Mouse (Mus musculus): ENCODE data around the gene Glud1.
"Not testable (repeated sequence)": the region's sequence is repeated elsewhere in the genome, so short reads cannot be mapped to it uniquely, and the experiment has no call there.

Gene Glud1

DNA sequence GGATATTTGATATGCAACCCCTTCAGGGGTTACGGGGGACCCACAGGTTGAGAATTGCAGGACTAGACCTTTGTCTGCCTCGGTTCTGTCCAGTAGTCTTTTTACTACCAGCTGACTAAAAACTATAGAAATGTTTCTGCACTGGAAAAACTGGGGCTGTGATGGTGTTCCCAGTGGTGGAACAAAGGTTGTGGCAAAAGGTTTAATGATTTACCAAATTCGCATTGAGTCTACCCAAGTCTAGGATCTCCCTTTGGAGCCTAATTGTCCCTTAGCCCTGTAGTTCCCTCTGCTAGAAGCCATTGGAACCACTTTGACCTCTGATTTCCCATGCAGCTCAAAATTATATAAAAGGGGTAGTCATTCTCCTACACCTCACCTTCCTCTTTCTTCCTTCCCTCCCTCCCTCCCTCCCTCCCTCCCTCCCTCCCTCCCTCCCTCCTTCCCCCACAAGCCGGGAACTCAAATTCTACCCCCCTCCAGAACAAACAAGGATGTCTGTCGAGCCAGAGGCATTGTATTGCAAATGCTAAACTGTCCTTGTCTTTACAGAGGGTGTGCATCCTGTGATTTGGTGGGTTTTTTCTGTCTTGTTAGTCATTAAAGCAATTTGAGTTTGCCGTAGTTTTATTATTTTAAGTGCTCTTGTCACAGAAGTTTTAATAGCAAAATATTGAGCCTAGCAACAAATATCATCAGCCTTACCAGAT is 2.0 kb downstream of the Glud1 start:
- no peak for DNase-seq (ENCODE audit: low spot score in 2 of 2)

DNA sequence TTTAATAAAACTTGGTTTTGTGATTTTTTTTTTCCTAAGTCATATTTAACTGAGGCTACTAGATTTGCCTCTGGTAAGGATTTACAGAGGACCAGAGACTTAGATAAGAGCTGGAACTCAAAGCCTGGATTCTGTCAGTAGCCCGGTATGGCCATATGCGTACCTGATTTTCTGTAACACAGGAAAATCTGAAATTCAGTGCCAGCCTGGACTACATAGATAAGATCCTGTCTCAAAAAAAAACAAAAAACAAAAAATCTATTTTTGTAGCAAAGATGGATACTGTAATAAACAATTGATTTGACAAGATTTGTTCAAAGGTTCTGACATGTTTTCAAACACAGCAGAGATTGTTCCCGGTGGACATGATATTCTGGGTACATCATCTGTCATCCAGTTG is 3.1 kb downstream of the Glud1 start:
- no peak for DNase-seq (ENCODE audit: low spot score in 2 of 2)

DNA sequence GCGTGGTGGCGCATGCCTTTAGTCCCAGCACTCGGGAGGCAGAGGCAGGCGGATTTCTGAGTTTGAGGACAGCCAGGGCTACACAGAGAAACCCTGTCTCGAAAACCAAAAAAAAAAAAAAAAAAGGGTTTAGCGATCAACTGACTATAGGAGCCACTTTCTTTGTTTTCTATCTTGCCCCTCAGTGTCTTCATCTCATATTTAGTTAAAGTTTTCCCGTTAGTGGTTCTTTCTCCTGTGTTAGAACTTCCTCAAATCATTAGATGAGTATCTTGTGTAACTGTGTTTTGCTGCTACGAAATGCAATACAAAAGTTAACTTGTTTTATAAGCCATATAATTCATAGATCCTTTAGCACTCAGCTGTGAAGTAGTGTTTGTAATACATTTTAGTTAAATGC is 3.9 kb downstream of the Glud1 start:
- DNase-seq (ENCODE audit: low spot score in 2 of 2) = not testable (repeated sequence)

DNA sequence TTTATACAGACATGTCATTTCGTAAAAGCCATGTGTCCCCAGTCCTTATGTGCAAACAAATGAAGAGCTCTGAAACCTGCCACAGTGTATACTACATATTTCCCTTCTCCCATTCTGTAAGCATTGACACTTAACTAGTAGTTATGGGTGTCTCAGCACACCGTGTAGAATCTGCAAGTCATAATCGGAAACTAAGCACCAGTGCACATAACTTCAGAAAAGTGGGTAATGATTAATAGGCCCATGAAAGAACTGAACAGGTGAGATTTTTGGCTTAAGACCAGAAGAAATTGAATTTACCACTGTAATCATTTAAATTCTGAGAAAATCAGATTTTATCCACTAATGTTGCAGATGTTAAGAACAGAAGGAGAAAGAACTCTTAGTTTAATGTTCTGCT is 4.3 kb downstream of the Glud1 start:
- DNase-seq (ENCODE audit: low spot score in 2 of 2) = no peak

DNA sequence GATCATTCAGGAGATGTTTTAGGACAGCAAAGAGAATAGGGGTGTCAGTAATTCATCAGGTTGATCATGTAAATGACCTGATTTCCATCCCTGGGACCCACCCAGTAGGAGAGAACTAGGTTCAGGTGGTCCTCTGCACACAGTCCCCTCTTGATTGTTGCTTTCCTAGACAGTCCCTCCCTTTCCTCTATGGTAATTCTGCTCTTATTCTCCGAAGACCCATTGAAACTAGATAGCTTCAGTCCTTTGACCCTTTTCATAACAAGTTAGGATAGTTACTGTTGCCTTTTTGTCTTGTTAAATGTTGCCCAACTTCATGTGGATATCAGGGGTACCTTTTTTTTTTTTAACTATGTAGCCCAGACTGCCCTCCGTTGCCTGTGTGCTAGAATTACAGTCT is 5.8 kb downstream of the Glud1 start:
- DNase-seq (ENCODE audit: low spot score in 2 of 2) = no peak

DNA sequence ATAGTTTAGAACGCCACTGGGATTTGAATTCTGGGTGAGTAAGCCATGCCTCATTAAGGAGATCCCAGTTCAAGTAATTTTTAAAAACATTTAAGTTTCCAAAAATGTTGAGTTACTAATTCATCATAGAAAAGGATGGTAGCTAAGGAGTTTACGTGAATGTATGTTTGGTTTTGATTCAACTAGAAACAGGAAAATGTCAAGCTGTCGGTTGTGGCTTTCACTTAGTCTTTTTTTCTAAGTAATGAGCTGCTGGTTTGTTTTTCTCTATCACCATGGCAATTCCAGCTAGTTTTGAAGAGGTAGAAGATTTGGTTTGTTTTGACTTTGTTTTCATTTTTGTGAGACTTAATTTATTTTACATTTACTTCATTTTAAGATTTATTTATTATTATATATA is 6.9 kb downstream of the Glud1 start:
- DNase-seq (ENCODE audit: low spot score in 2 of 2) = no peak

DNA sequence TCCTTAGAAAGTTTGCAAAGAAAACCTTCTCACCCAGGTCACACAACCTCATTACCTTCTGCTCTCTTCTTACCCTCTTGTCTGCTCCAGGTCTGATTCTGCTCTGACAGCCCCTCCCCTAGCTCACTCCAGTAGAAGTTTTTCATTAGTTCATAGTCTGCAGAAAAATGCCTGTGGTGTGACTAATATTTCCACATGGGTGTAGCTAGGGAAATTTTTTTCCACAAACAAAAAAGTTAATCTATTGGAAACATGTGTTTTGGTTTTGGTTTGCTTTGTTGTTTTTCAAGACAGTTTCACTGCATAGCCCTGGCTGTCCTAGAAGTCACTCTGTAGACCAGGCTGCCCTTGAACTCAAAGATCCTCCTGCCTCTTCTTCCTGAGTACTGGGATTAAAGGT is 7.6 kb downstream of the Glud1 start:
- no peak for DNase-seq (ENCODE audit: low spot score in 2 of 2)

DNA sequence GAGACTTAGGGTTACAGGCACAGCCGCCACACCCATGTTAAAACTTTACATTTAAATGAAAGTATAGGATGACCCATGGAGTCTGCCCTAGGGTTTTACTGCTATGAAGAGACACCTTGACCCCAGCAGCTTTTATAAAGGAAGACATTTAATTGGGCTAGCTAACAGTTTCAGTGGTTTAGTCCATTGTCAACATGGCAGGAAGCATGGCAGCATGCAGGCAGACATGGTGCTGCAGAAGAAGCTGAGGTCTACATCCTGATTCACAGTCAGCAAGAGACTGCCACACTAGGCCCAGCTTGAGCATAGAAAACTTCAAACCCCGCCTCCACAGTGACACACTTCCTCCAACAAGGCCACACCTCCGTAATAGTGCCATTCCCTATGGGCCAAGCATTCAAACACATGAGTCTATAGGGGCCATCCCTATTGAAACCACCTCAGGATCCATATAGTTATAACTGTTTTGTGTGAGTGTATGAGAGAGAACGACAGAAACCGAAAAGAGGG is 13.1 kb downstream of the Glud1 start:
- no peak for DNase-seq (ENCODE audit: low spot score in 2 of 2)

DNA sequence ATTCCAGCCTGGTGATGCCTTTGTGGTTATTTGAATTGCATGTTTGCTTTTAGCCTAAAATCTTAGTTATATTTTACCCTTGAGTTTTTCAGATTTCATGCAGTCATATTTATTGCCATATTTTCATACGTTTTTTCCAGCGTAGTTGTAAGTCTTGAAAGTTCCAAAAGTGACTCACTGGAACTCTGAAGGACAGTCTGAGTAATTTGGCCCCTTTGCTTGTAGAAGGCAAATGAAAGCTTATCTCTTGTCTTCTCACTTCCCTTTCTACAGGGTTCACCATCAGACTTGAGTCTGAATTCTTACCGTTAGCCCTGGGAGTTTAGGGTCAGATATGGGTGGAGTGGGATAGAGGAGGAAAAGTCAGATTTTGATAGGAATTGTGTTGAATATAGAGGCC is 16.1 kb downstream of the Glud1 start:
- DNase-seq (ENCODE audit: low spot score in 2 of 2) = no peak

DNA sequence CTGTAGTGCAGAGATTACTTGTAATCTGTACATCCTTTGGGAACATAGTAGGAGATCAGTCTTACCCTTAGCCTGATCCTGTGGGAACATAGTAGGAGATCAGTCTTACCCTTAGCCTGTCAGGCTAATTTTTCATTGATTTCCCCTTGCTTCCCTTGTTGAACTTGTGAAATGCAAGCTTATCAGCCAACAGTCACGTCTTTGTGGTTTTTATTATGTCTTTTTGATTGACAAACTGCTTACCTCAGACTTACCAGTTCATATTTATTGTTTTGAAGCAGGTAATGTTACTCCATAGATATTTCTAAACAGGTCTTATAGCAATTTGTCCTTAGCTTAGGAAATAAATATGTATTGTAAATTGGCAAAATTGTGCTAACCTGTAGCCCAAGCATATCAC is 17.1 kb downstream of the Glud1 start:
- DNase-seq (ENCODE audit: low spot score in 2 of 2) = no peak

DNA sequence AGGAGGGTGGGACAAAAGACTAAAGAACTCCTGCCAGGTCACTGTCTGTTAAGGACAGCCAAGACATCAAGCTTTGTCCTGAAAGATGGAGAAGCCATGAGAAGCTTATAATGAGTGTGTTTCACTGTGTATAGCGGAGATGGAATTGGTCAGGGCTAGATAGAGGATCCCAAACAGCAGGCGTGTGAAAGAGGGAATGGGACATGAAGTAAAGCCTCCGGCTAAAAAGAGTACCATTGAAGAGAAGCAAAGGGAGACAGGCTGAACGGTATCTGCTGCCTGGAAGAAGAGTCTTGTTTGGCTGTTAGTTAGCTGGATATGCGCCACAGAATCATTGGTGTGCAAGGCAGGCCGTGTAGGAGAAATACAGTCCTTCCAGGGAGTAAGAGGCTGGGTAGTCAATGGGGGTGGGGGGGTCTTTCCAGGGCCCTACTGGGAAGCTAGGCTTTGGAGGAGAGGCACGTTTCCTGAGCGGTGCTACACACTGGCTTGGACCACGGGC is 20.2 kb downstream of the Glud1 start:
- DNase-seq (ENCODE audit: low spot score in 2 of 2) = no peak

DNA sequence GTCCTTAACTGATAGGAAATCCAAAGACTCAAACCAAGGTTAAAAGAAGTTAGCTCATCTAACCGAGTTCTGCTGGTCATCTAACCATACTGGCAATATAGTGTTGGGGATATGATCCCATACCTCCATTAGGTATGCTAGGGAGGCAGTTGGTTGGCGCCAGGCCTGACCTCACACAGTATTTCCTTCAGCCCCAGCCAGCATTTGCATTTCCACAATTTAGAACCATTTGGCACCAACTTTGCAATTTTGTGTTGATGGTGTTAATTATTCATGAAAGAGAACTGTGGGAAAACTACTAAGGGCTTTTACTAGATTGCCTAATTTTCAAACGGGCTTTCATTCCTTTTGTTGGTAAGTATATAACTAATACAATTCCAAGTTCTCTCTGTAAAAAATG is 21.4 kb downstream of the Glud1 start:
- DNase-seq (ENCODE audit: low spot score in 2 of 2) = no peak

DNA sequence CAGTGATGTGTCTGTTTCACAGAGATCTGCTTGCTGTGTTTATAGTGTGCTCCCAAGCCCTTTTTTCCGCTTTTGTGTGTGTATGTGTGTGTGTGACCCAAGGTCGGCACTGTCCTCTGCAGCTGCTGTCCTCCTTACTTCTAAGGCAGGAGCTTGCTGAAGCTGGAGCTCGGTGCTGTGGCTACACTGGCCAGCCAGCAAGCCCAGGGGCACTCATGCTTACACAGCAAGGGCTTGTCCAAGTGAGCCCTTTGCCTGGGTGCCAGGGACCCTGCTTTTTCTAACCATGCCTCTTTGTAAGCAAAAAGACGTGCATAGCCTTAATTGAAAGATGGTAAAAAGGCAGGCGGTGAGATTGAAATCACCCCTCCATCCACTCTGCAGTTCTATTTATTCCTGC is 21.9 kb downstream of the Glud1 start:
- DNase-seq (ENCODE audit: low spot score in 2 of 2) = no peak

DNA sequence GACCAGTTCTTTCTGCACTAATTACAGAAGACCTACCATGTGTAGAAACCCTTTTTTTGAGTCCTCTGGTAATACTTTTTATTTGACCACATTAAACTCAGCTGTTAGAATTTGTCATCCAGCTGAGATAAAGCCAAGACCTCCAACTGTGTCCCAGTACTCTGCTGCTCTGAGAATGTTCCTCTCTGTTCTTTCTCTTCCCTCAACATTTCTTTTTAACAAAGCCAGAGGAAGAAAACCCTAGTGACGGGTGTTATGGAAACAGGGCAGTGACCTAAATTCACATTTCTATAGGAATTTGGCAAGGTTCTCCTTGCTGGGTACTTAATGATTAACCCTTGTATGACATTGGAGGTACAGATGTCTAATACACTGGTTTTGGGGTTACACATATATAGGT is 28.9 kb downstream of the Glud1 start:
- DNase-seq (ENCODE audit: low spot score in 2 of 2) = no peak

DNA sequence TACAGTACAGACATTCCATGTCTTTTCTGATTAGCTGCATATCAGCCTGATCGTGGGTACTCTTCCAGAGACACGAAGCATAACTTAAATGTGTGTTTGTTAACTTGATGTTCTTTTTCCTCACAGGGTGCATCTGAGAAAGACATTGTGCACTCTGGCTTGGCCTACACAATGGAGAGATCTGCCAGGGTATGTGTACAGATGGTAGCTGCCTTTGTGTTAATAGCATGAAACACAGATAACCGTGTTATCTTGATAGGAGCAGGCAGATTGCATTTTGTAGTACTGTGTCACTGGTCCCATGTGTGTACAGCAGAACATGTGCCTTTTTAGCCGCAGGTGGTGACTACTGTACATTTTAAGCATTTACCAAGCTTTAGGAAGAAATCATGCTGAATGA is 31.5 kb downstream of the Glud1 start:
- no peak for DNase-seq (ENCODE audit: low spot score in 2 of 2)

DNA sequence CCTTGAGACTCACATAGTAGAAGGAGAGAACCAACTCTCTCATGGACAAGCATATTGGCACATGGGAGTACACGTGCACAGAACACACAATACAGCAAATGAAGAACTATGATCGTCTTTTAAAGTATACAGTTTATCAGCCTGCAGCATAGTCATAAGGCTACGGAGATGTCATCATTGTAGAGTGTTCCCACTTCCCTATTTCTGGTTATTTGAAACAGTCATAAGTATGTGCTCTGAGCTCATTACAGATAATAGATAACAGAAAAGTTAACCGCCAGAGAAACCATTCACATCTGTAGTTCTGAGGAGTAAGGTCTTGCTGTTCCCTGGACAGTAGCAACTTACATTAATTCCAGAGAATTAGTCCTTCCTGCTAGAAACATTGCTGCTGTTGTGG is 32.6 kb downstream of the Glud1 start:
- no peak for DNase-seq (ENCODE audit: low spot score in 2 of 2)

DNA sequence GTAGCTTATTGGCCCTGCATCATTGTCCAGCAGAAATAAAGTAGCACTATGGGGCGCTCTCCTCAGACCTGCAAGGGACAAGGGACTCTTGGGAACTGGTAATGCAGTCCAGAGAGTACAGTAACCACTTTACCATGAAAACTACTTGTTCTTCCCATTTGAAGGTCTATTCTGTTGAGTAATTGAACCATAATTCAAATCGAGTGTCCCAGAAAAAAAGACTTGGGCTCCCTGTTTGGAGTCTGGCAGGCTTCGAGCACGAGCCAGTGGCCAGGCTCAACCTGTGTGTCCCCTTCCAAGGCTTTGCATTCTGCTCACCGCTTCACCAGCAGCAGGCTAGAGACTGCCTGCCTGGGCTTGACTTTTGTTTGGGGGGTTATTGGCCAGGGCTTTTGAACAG is 33.8 kb downstream of the Glud1 start:
- DNase-seq (ENCODE audit: low spot score in 2 of 2) = no peak

DNA sequence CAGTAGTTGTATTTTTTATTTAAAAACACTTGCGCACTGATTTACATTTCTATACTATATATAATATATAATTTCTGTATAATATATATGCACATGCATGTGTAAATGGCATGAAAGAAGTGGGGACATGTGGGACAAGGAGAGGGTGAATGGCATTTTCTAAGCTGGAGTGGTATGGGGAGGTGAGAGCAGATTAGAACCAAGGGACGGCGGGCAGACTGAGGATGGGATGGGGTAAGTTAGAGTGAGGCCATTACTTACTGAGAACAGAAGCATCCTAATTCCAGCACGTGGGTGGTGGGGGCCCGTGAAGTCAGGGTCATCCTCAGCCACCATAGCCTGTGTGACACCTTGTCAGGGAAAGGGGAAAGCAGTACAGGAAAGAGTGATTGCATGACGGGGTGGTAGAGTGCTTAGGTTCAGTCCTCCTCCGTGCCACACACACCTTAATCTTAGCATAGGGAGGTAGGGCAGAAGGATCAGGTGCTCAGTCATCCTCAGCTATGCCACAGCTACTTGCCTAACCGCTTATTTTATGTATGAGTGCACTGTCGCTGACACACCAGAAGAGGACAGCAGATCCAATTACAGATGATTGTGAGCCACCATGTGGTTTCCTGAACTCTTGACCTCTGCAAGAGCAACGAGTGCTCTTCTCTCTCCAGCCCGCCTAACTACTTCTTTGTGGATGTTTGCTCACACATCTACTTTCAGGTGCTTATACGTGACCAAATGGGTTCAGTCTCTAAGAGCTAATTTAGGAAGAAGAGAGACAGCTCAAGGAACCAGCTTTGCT is 35.4 kb downstream of the Glud1 start:
- DNase-seq (ENCODE audit: low spot score in 2 of 2) = no peak

DNA sequence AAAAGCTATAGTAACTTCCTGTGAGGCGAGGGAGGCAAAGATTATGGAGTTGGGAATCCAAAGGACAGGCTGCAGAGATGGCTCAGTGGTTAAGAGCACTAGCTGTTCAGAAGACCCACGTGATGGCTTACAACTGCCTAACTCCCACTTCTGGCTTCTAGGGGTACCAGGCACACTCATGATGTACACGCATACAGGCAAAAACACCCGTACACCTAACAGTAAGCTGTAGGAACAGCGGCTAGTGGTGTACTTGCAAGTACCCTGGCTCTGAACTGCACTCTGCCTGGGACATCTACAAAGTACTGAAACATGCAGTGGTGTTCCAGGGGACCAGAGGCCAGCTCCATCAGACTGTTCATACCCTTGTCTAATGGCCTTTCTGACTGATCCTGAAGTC is 36.6 kb downstream of the Glud1 start:
- DNase-seq (ENCODE audit: low spot score in 2 of 2) = no peak

DNA sequence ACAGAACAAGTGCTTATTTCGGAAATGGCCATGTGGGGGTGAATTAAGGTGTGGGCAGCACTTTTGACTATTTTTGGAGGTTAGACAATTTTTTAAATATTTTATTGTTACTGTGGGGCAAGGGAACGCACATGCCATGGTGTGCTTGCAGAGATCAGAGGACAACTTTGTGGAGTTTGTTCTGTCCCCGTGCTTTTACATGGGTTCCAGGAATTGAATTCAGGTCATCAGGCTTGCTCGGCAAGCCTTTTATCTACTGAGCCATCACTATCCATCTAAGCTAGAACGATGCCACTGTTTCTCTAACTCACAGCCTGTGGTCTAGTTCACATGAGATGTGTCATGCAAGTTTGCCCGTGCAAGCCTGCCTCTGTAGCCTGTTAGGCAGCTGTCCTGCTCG is 37.8 kb downstream of the Glud1 start:
- no peak for DNase-seq (ENCODE audit: low spot score in 2 of 2)

DNA sequence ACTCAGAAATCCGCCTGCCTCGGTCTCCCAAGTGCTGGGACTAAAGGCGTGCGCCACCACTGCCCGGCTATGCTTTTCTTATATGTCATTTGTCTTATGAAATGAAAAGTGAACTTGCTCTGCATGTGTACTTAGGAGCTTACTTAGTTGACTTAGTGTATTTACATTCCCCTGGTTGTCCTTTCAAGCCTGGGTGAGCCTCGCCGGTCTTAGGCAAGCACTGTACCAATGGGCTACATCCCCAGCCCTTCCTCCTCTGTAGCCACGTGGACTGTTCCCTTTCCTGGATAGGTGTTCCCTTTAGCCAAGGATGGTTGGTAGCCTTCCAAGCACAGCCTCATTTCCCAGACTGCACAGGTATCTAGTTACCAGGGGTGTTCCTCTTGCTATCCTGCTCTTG is 38.5 kb downstream of the Glud1 start:
- DNase-seq (ENCODE audit: low spot score in 2 of 2) = no peak

DNA sequence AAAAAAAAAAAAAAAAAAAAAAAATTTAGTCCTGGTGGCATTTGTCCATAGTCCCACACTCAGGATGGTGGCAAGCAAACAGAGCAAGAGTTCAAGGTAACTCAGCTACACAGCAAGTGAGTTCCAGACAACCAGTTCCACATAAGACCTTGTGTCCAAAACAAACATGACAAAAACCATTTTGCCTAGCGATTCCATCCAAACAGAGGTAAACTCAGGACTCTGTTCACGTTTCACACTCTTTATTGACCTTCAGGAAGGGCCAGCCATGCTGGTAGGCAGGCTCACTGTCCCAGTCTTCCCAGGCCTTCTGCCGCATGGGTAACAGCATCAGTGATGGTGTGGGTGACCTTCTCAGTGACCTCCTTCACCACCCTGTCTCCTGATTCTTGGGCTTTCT is 41.1 kb downstream of the Glud1 start:
- DNase-seq (ENCODE audit: low spot score in 2 of 2) = no peak

DNA sequence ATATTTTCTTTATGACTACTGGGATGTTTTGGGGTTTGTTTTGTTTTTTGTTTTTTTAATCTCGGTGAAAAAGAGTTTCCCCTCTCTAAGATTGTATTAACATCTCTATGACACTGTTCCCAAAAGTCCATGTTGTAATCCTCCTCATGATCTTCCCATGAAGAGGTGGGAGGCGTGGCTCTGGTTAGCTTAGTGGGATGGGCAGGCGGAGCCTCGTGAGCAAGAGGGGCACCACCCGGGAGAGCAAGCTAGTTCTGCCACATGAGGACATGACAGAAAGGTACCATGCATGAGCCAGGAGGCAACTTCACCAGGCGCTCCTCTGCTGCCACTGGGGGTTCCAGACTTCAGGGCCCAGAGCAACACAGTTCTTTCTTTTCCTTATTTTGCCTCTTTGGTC is 42.0 kb downstream of the Glud1 start:
- DNase-seq (ENCODE audit: low spot score in 2 of 2) = no peak

Measured in urinary bladder, postnatal 4 days (tissue).